Mouse (Mus musculus): ENCODE data around the gene Bid.

- TF ChIP-seq GATA1 (IDR thresholded peaks at IDR 0.05; ENCODE audit: borderline replicate concordance, low read length): no peak
- no peak for TF ChIP-seq FLI1 (IDR thresholded peaks at IDR 0.05; ENCODE audit: low read length)
Measured at GRCm38 (mm10) chr6:120912931-120913330, 3.7 kb downstream of the Bid start.
